ENCODE assay signal across 18 mouse cellular contexts in the genomic region with DNA sequence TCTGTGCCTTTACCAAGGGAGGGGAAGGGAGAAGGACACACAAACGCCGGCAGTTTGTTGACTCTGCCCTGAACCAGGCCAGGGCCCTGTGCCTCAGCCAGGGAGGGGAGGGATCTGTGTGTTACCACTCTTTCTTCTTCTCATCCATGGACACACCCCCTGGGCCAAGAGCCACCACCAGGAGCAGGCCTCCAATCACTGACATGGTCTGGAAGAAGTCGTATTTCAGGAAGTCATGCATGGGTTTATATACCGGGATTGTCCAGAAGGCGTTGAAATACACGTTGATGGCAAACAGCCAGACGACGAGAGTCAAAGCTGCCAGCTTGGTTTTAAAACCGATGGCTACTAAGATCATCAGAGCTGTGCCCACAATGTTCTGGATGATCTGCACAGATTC. TPM values are rescaled to one million over a fixed set of nuclear protein-coding genes. Genes with fewer than 3 reads are reported as not detected.
DNase-seq lines count a peak whose midpoint lies in the region; ATAC-seq and TF ChIP-seq lines count a peak whose summit lies in the region.
"Had no signal": no experiment of that assay in that cellular context is flagged by ENCODE, and none has a peak within 500 bp of the region (broad histone marks: within the 10 kb centered on the region; RNA-seq: fewer than 3 reads in every experiment).

No protein-coding gene starts in this region.

- no peaks in the 10 kb centered on the region for H3K27me3 ChIP-seq in heart, embryonic 11.5 days (ENCODE audit: control insufficient read depth, insufficient read depth, low read length)
- H3K27me3 ChIP-seq in CH12.LX (replicated peaks): no peaks in the 10 kb centered on the region
- H3K27me3 ChIP-seq: hindbrain, embryonic 12.5 days; liver, embryonic 13.5 days; neural tube, embryonic 15.5 days had no signal

- no peak overlapping the region for H3K27ac ChIP-seq in heart, embryonic 11.5 days (ENCODE audit: low read depth, low read length)
- H3K27ac ChIP-seq in CH12.LX (ENCODE audit: insufficient read depth, low read depth): no peak overlapping the region
- H3K27ac ChIP-seq: hindbrain, embryonic 12.5 days; left cerebral cortex, adult 2 months; liver, embryonic 13.5 days; neural tube, embryonic 15.5 days had no signal

- TF ChIP-seq POLR2A in CH12.LX (IDR thresholded peaks at IDR 0.05; ENCODE audit: low read depth, low read length): no peak

- 60% methylated on average over 9 of the region's 9 CpGs for WGBS in heart, embryonic 11.5 days (ENCODE audit: insufficient replicate concordance)

- dilution Hi-C loops in CH12.LX (cut with MboI; ENCODE audit: extremely low pct_ligation_motif_present, extremely low pct_unique_long_range_greater_than_20kb, low sequenced_read_pairs): no loop called here

- no peak overlapping the region for H3K4me2 ChIP-seq in heart, embryonic 11.5 days
- no peak overlapping the region for H3K4me2 ChIP-seq in CH12.LX (ENCODE audit: insufficient read depth, low read depth, poor library complexity, severe bottlenecking)
- H3K4me2 ChIP-seq: hindbrain, embryonic 12.5 days; liver, embryonic 13.5 days; neural tube, embryonic 15.5 days had no signal

- H3K79me2 ChIP-seq in CH12.LX (replicated peaks; ENCODE audit: control insufficient read depth, extremely low read depth, insufficient read depth, poor library complexity, severe bottlenecking): peaks cover 19% of the 10 kb centered on the region

- TF ChIP-seq RAD21 in CH12.LX (IDR thresholded peaks at IDR 0.05; ENCODE audit: low read depth, low read length): no peak

- in situ Hi-C loops in CH12.LX (cut with MboI; ENCODE audit: low pct_ligation_motif_present, low pct_unique_long_range_greater_than_20kb, low sequenced_read_pairs): no loop called here

- peaks cover 16% of the 10 kb centered on the region for H3K4me1 ChIP-seq in heart, embryonic 11.5 days (ENCODE audit: control insufficient read depth, insufficient read depth, low read length)
- H3K4me1 ChIP-seq in CH12.LX (ENCODE audit: control insufficient read depth in 1 of 2, insufficient read depth in 2 of 2): peaks cover 13 to 34% of the 10 kb centered on the region in 2 experiments

- TF ChIP-seq EP300 in CH12.LX (IDR thresholded peaks at IDR 0.05; ENCODE audit: low read length): no peak

- H3K9ac ChIP-seq in heart, embryonic 11.5 days (ENCODE audit: low read depth, low read length): no peak overlapping the region
- no peak overlapping the region for H3K9ac ChIP-seq in CH12.LX (ENCODE audit: insufficient read depth, low read depth)
- H3K9ac ChIP-seq: hindbrain, embryonic 12.5 days; liver, embryonic 13.5 days; neural tube, embryonic 15.5 days had no signal

- ATAC-seq in heart, embryonic 11.5 days (replicated peaks; ENCODE audit: insufficient number of reproducible peaks, low FRiP score, low TSS enrichment): no peak
- no peak for ATAC-seq in erythroblast, adult 5-6 weeks (replicated peaks; ENCODE audit: low FRiP score, poor library complexity, severe bottlenecking)
- ATAC-seq: forebrain, embryonic 16.5 days had no signal

- no peak overlapping the region for H3K4me3 ChIP-seq in heart, embryonic 11.5 days (ENCODE audit: low read depth, low read length)
- H3K4me3 ChIP-seq in CH12.LX (replicated peaks in 1 of 3; ENCODE audit: low read depth in 2 of 3, low read length in 2 of 3, poor library complexity in 1 of 3): no peak overlapping the region
- H3K4me3 ChIP-seq: hindbrain, embryonic 12.5 days; left cerebral cortex, adult 2 months; liver, embryonic 13.5 days; neural tube, embryonic 15.5 days had no signal

- peak; percentile 94 for DNase-seq in heart, adult 11 months
- DNase-seq in kidney, adult 8-10 months: peak; percentile 45 to 48
- DNase-seq in kidney, postnatal 14 days: no peak
- DNase-seq in CH12.LX (ENCODE audit: extremely low read depth): no peak
- DNase-seq in adrenal gland, postnatal 25 days: peak; percentile 64
- no peak for DNase-seq in layer of hippocampus, adult 8-10 months (ENCODE audit: low spot score in 2 of 2)
- DNase-seq: B cell, adult 2 months; cerebellum, adult 11-12 months; gastrocnemius, postnatal 14 days; liver, embryonic 13.5 days; thymus, adult 2 months had no signal

- H3K9me3 ChIP-seq in heart, embryonic 11.5 days (replicated peaks; ENCODE audit: control insufficient read depth, low read length): no peaks in the 10 kb centered on the region
- no peaks in the 10 kb centered on the region for H3K9me3 ChIP-seq in CH12.LX (replicated peaks; ENCODE audit: low read length)
- H3K9me3 ChIP-seq: G1E; hindbrain, embryonic 12.5 days; liver, embryonic 13.5 days; neural tube, embryonic 15.5 days had no signal

- TF ChIP-seq CTCF in CH12.LX (conservative IDR thresholded peaks at IDR 0.05 in 1 of 2, IDR thresholded peaks at IDR 0.05 in 1 of 2; ENCODE audit: low read depth in 2 of 2, low read length in 2 of 2): no peak

- peaks cover 40% of the 10 kb centered on the region for H3K36me3 ChIP-seq in heart, embryonic 11.5 days (ENCODE audit: control insufficient read depth, insufficient read depth, low read length)
- H3K36me3 ChIP-seq in CH12.LX (replicated peaks in 1 of 2; ENCODE audit: control insufficient read depth in 1 of 2, insufficient read depth in 1 of 2, low read length in 1 of 2): peaks cover 88 to 96% of the 10 kb centered on the region in 2 experiments

TF ChIP-seq in CH12.LX, 34 proteins besides CTCF, POLR2A, EP300 and RAD21:
- no peak for TF ChIP-seq ETS1 (conservative IDR thresholded peaks at IDR 0.05; ENCODE audit: low read depth, low read length)
- 0 out of 2 replicates have a peak, but pooled peaks have one; percentile 67 for TF ChIP-seq POLR2AphosphoS2 (IDR thresholded peaks at IDR 0.05; ENCODE audit: low read depth, low read length)
TF ChIP-seq in CH12.LX: peak in this region for 1.

RNA-seq across cellular contexts. Expression of a gene that starts 5.5 kb away (rescaled TPM):
- polyA plus RNA-seq in heart, embryonic 11.5 days (2014; fragmentation: Nextera tagmentation; extraction: Ambion mirVana): 40.3 and 43.2 TPM in 2 replicates
- total RNA-seq in CH12.LX (2012; rRNA removed): 58.7 and 64.6 TPM in 2 replicates
- total RNA-seq in CH12.LX (2014; rRNA removed): 43.4 and 48.1 TPM in 2 replicates
- polyA plus RNA-seq in CH12.LX (2012; ENCODE audit: insufficient read length, low read depth): 83.9 and 86.9 TPM in 2 replicates
- 109 and 117 TPM in 2 replicates for total RNA-seq in adrenal gland, postnatal 25 days (2021)
- 9.6 and 34.7 TPM in 2 replicates for total RNA-seq in erythroblast, adult 5-6 weeks (2015; ENCODE audit: low replicate concordance)
- total RNA-seq in erythroblast, adult 5-6 weeks (2017; ENCODE audit: low replicate concordance): 17.5 and 20.1 TPM in 2 replicates
- 100 to 1,000 TPM; 102 to 124 (median 112) TPM for total RNA-seq in layer of hippocampus, adult 8-10 months (2022)

RNA-seq across cellular contexts. Expression of a gene that starts 5.6 kb away (rescaled TPM):
- 32.0 and 32.1 TPM in 2 replicates for polyA plus RNA-seq in heart, embryonic 11.5 days (2014; fragmentation: Nextera tagmentation; extraction: Ambion mirVana)
- total RNA-seq in CH12.LX (2012; rRNA removed): 28.7 and 36.9 TPM in 2 replicates
- total RNA-seq in CH12.LX (2014; rRNA removed): 39.9 and 43.9 TPM in 2 replicates
- 74.5 and 77.1 TPM in 2 replicates for polyA plus RNA-seq in CH12.LX (2012; ENCODE audit: insufficient read length, low read depth)
- total RNA-seq in adrenal gland, postnatal 25 days (2021): 44.2 and 45.9 TPM in 2 replicates
- total RNA-seq in erythroblast, adult 5-6 weeks (2015; ENCODE audit: low replicate concordance): 14.4 and 16.9 TPM in 2 replicates
- total RNA-seq in erythroblast, adult 5-6 weeks (2017; ENCODE audit: low replicate concordance): 4.2 and 15.0 TPM in 2 replicates
- 10 to 100 TPM; 36.2 to 42.4 (median 37.7) TPM for total RNA-seq in layer of hippocampus, adult 8-10 months (2022)

RNA-seq across cellular contexts. Expression of a gene that starts 11.2 kb away (rescaled TPM):
- polyA plus RNA-seq in heart, embryonic 11.5 days (2014; fragmentation: Nextera tagmentation; extraction: Ambion mirVana): 428 and 468 TPM in 2 replicates
- total RNA-seq in CH12.LX (2012; rRNA removed): 3,395 and 3,529 TPM in 2 replicates
- total RNA-seq in CH12.LX (2014; rRNA removed): 3,077 and 3,396 TPM in 2 replicates
- polyA plus RNA-seq in CH12.LX (2012; ENCODE audit: insufficient read length, low read depth): 1,126 and 1,142 TPM in 2 replicates
- total RNA-seq in adrenal gland, postnatal 25 days (2021): 481 and 517 TPM in 2 replicates
- total RNA-seq in erythroblast, adult 5-6 weeks (2015; ENCODE audit: low replicate concordance): 469 and 488 TPM in 2 replicates
- 357 and 378 TPM in 2 replicates for total RNA-seq in erythroblast, adult 5-6 weeks (2017; ENCODE audit: low replicate concordance)
- 100 to 1,000 TPM; 201 to 291 (median 240) TPM for total RNA-seq in layer of hippocampus, adult 8-10 months (2022)

RNA-seq across cellular contexts. Expression of a gene that starts 11.3 kb away (rescaled TPM):
- 29.1 and 31.2 TPM in 2 replicates for polyA plus RNA-seq in heart, embryonic 11.5 days (2014; fragmentation: Nextera tagmentation; extraction: Ambion mirVana)
- total RNA-seq in CH12.LX (2012; rRNA removed): 27.7 and 41.3 TPM in 2 replicates
- 34.4 and 42.1 TPM in 2 replicates for total RNA-seq in CH12.LX (2014; rRNA removed)
- 35.4 and 37.3 TPM in 2 replicates for polyA plus RNA-seq in CH12.LX (2012; ENCODE audit: insufficient read length, low read depth)
- total RNA-seq in adrenal gland, postnatal 25 days (2021): 43.2 and 54.2 TPM in 2 replicates
- total RNA-seq in erythroblast, adult 5-6 weeks (2015; ENCODE audit: low replicate concordance): 1.3 and 4.4 TPM in 2 replicates
- total RNA-seq in erythroblast, adult 5-6 weeks (2017; ENCODE audit: low replicate concordance): 6.0 and 10.6 TPM in 2 replicates
- 10 to 100 TPM; 42.5 to 48.9 (median 47.4) TPM for total RNA-seq in layer of hippocampus, adult 8-10 months (2022)

RNA-seq across cellular contexts. Expression of a gene that starts 11.9 kb away (rescaled TPM):
- 197 and 237 TPM in 2 replicates for polyA plus RNA-seq in heart, embryonic 11.5 days (2014; fragmentation: Nextera tagmentation; extraction: Ambion mirVana)
- total RNA-seq in CH12.LX (2012; rRNA removed) (140 and 168 TPM in 2 replicates), CH12.LX (2014; rRNA removed) (99.2 and 109 TPM in 2 replicates)
- 143 and 161 TPM in 2 replicates for polyA plus RNA-seq in CH12.LX (2012; ENCODE audit: insufficient read length, low read depth)
- 152 and 210 TPM in 2 replicates for total RNA-seq in adrenal gland, postnatal 25 days (2021)
- 24.4 and 25.7 TPM in 2 replicates for total RNA-seq in erythroblast, adult 5-6 weeks (2015; ENCODE audit: low replicate concordance)
- total RNA-seq in erythroblast, adult 5-6 weeks (2017; ENCODE audit: low replicate concordance): 18.8 and 21.4 TPM in 2 replicates
- 10 to 100 TPM; 50.4 to 57.6 (median 55.9) TPM for total RNA-seq in layer of hippocampus, adult 8-10 months (2022)

Comparison
In these comparisons a context has a peak if more than half of its experiments do, and no peak if none do; other contexts are left out.
1. DNase-seq: peak in heart, adult 11 months (single experiment), kidney, adult 8-10 months (2 of 2) and adrenal gland, postnatal 25 days (single experiment); none in kidney, postnatal 14 days (single experiment), CH12.LX (single experiment) and layer of hippocampus, adult 8-10 months (0 of 2).